Mouse (Mus musculus): ENCODE measurements at regions not wholly inside any gene's neighbourhood (a gene's known extent, or its start where the extent isn't known, plus 50 kb on each side); places are given as distances from the start of the nearest gene placed in this dataset.

GRCm38 (mm10) chr13:110897621-110898020 lies 357.2 kb upstream of the Actbl2 start:
- TF ChIP-seq IRF4 (IDR thresholded peaks at IDR 0.05; ENCODE audit: low read depth, low read length) (no peak), ELF1 (IDR thresholded peaks at IDR 0.05; ENCODE audit: low read depth, low read length) (no peak), CTCF (conservative IDR thresholded peaks at IDR 0.05 in 1 of 2, IDR thresholded peaks at IDR 0.05 in 1 of 2; ENCODE audit: low read depth in 2 of 2, low read length in 2 of 2) (no peak), SIN3A (IDR thresholded peaks at IDR 0.05; ENCODE audit: low read length) (no peak), EP300 (IDR thresholded peaks at IDR 0.05; ENCODE audit: low read length) (no peak), CHD2 (IDR thresholded peaks at IDR 0.05; ENCODE audit: low read length) (no peak), HCFC1 (IDR thresholded peaks at IDR 0.05; ENCODE audit: low read depth, low read length) (no peak), ZMIZ1 (IDR thresholded peaks at IDR 0.05; ENCODE audit: low read depth, low read length) (no peak), POLR2A (IDR thresholded peaks at IDR 0.05; ENCODE audit: low read depth, low read length) (no peak), GABPA (IDR thresholded peaks at IDR 0.05; ENCODE audit: insufficient replicate concordance, low read depth, low read length) (no peak), KAT2A (IDR thresholded peaks at IDR 0.05; ENCODE audit: insufficient replicate concordance, low read length) (no peak), USF1 (IDR thresholded peaks at IDR 0.05; ENCODE audit: low read depth, low read length) (no peak), NELFE (IDR thresholded peaks at IDR 0.05; ENCODE audit: low read depth, low read length) (no peak)

All from CH12.LX (cell line).